Mouse (Mus musculus): ENCODE measurements around the gene Stk39. TPM values are rescaled to one million over a fixed set of nuclear protein-coding genes. Genes with fewer than 3 reads are reported as not detected.
A peak's percentile ranks its signal among the peaks of the same experiment; 100 is the strongest.

Gene Stk39
- polyA plus RNA-seq (2014; fragmentation: Nextera tagmentation; extraction: Ambion mirVana) = 29.3 and 39.0 TPM in 2 replicates

DNA sequence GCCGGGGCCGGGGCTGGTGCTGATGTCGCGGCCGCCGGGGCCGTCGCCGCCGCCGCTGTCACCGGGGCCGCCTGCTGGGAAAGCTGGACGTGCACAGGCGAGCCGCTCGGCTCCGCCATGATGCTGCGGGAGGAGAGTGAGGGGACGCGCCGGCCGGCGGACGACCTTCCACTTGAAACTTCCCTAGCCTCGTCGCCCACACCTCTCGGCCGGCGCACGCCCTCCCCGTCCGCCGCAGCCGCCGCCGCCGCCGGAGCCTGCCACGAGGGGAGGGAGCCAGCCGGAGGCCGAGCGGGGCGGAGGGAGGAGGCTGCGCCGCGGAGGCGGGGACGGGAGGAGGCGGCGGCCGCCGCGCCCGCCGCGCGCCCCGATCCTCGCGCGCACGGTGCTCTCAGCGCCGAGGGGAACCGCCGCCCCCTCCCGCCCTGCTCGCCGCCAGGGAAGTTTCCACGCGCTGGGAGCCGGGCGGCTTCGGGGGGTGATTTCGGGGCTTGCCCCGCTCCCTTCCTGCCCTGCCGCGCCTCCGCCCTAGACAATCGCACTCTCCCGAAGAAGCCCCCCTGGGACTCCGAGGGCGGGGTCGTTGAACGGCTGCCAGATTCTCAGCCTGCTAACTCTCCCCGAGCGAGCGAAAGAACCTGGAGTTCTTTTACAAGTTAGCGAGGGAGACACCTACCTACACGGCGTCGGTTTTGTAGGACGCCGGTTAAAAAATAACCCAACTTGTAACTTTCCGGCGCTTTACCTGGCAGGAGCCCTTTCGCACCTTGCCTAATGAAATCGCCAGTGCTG, at the start of gene Stk39:
TSS of gene Stk39 (minus strand) at position 510 of the 792 bp plus-strand sequence.
- Histone ChIP-seq H3K36me3 (ENCODE audit: control insufficient read depth, insufficient read depth, low read length) (no peaks in the 10 kb centered on the region), H3K4me1 (ENCODE audit: control insufficient read depth, insufficient read depth, low read length) (peaks cover 18% of the 10 kb centered on the region), H3K27ac (replicated peaks; ENCODE audit: low read depth, low read length) (peak within 1 kb of the TSS; percentile 93), H3K4me2 (ENCODE audit: low read length) (peak within 1 kb of the TSS; percentile 85), H3K9ac (replicated peaks; ENCODE audit: low read length) (peak within 1 kb of the TSS; percentile 92), H3K27me3 (ENCODE audit: control insufficient read depth, insufficient read depth, low read length) (no peaks in the 10 kb centered on the region), H3K4me3 (replicated peaks; ENCODE audit: low read depth, low read length) (peak within 1 kb of the TSS; percentile 84), H3K9me3 (ENCODE audit: control insufficient read depth, low read length) (no peaks in the 10 kb centered on the region)
- under 1% methylated on average over 94 of the region's 99 CpGs for WGBS
- DNase-seq = peak; percentile 93
- peak; percentile 88 for ATAC-seq (ENCODE audit: low FRiP score, low TSS enrichment)

DNA sequence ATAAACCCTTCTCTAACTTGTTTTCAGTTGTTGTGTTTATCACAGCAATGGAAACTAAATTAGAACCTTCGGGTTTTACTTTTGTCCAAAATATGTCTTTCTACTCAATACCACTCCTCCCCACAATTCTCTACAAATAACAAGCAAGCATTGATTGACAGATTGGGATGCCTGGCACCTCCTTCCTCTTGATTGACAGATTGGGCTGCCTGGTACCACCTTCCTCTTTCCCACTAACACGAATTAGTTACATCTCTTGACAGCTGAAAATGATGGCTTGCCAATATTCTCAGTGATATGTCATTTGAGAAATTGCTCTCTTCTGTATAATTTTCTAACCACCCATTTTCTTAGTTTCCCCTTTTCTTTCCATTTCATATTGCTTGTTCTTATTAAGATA, 43.3 kb upstream of the Stk39 start:
- Histone ChIP-seq H3K36me3 (ENCODE audit: control insufficient read depth, insufficient read depth, low read length) (no peaks in the 10 kb centered on the region), H3K4me1 (ENCODE audit: control insufficient read depth, insufficient read depth, low read length) (no peaks in the 10 kb centered on the region), H3K27me3 (ENCODE audit: control insufficient read depth, insufficient read depth, low read length) (no peaks in the 10 kb centered on the region), H3K9me3 (ENCODE audit: control insufficient read depth, low read length) (no peaks in the 10 kb centered on the region), H3K9ac (replicated peaks; ENCODE audit: low read length) (no peak overlapping the region), H3K4me3 (replicated peaks; ENCODE audit: low read depth, low read length) (no peak overlapping the region), H3K4me2 (ENCODE audit: low read length) (no peak overlapping the region), H3K27ac (replicated peaks; ENCODE audit: low read depth, low read length) (no peak overlapping the region)
- WGBS = 75% methylated on average over 2 of the region's 2 CpGs
- no peak for DNase-seq
- no peak for ATAC-seq (ENCODE audit: low FRiP score, low TSS enrichment)

DNA sequence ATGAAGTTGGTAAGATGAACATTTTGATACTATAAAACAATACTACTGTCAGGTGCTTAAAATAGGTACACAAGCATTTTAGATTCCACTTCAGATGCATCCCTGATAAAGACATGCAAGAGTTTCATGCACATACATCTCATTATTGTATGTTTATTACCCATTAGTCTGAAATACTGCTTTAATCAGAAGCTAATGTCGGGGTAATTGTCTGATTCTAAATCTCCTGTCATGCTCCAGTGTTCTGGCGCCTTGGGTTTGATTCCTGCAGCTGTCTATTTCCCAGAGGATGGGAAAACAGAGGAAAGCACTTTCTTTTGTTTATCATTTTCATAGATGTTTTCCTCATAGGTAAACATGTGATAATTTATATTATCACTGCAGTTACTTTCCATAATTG, 31.1 kb upstream of the Stk39 start:
- Histone ChIP-seq H3K4me3 (replicated peaks; ENCODE audit: low read depth, low read length) (no peak overlapping the region), H3K4me2 (ENCODE audit: low read length) (no peak overlapping the region), H3K9me3 (ENCODE audit: control insufficient read depth, low read length) (no peaks in the 10 kb centered on the region), H3K9ac (replicated peaks; ENCODE audit: low read length) (no peak overlapping the region), H3K27me3 (ENCODE audit: control insufficient read depth, insufficient read depth, low read length) (no peaks in the 10 kb centered on the region), H3K36me3 (ENCODE audit: control insufficient read depth, insufficient read depth, low read length) (no peaks in the 10 kb centered on the region), H3K27ac (replicated peaks; ENCODE audit: low read depth, low read length) (no peak overlapping the region), H3K4me1 (ENCODE audit: control insufficient read depth, insufficient read depth, low read length) (peaks cover 8% of the 10 kb centered on the region; the same call in 1 of the 2 replicates)
- 24% methylated on average over 2 of the region's 2 CpGs for WGBS
- ATAC-seq (ENCODE audit: low FRiP score, low TSS enrichment) (no peak), DNase-seq (peak; percentile 11)

DNA sequence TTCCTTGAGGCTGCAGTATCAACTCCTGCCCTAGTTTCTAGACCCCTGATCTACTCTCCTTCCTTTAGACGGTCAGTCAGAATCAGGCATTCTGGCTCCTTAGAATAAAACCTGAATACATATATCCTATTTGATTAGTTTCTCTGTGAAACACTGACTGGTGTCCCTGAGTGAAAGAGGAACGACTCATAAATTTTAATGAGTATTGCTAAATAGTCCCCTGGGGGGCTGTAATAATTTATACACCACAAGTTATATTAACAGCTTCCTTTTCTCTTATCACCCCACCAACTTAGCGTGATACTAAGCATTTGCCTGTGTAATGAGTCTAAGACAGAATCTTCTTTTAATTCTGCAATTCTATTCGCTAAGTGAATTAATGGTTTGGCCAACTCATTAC, 30.7 kb upstream of the Stk39 start:
- DNase-seq = peak; percentile 66
- no peak overlapping the region for H3K27ac ChIP-seq (replicated peaks; ENCODE audit: low read depth, low read length)

DNA sequence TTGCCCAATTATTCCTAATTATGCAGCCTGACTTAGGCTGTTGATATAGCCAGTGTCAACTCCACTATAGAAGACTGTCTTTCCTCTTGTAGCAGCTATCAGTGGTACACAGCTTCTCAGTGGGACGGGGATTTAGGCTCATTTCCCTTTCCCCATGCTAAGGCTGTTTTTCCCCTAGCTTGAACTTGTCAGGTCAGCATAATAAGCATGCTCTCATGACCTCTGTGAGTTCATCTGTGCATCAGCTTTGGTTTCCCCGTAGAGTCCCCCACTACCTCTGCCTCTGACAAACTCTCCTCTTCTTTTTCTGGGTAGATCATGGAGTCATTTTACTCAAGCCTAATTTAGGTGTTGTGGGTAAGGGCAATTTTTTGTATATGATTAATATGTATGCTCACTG, 30.2 kb upstream of the Stk39 start:
- ATAC-seq (ENCODE audit: low FRiP score, low TSS enrichment) = no peak; the same call in 1 of the 2 replicates
- DNase-seq = peak; percentile 7
- 21% methylated on average over 2 of the region's 2 CpGs for WGBS
- Histone ChIP-seq H3K9me3 (ENCODE audit: control insufficient read depth, low read length) (no peaks in the 10 kb centered on the region), H3K4me2 (ENCODE audit: low read length) (no peak overlapping the region), H3K36me3 (ENCODE audit: control insufficient read depth, insufficient read depth, low read length) (no peaks in the 10 kb centered on the region), H3K4me1 (ENCODE audit: control insufficient read depth, insufficient read depth, low read length) (peaks cover 8% of the 10 kb centered on the region; the same call in 1 of the 2 replicates), H3K4me3 (replicated peaks; ENCODE audit: low read depth, low read length) (no peak overlapping the region), H3K27ac (replicated peaks; ENCODE audit: low read depth, low read length) (no peak overlapping the region), H3K9ac (replicated peaks; ENCODE audit: low read length) (no peak overlapping the region), H3K27me3 (ENCODE audit: control insufficient read depth, insufficient read depth, low read length) (no peaks in the 10 kb centered on the region)

More for the DNA sequence above, 30.7 kb upstream of the Stk39 start:
- 24% methylated on average over 4 of the region's 4 CpGs for WGBS
- Histone ChIP-seq H3K4me3 (replicated peaks; ENCODE audit: low read depth, low read length) (no peak overlapping the region), H3K36me3 (ENCODE audit: control insufficient read depth, insufficient read depth, low read length) (no peaks in the 10 kb centered on the region), H3K27me3 (ENCODE audit: control insufficient read depth, insufficient read depth, low read length) (no peaks in the 10 kb centered on the region), H3K4me1 (ENCODE audit: control insufficient read depth, insufficient read depth, low read length) (peaks cover 8% of the 10 kb centered on the region; the same call in 1 of the 2 replicates), H3K9ac (replicated peaks; ENCODE audit: low read length) (no peak overlapping the region), H3K4me2 (ENCODE audit: low read length) (no peak overlapping the region), H3K9me3 (ENCODE audit: control insufficient read depth, low read length) (no peaks in the 10 kb centered on the region)
- ATAC-seq (ENCODE audit: low FRiP score, low TSS enrichment) = no peak

DNA sequence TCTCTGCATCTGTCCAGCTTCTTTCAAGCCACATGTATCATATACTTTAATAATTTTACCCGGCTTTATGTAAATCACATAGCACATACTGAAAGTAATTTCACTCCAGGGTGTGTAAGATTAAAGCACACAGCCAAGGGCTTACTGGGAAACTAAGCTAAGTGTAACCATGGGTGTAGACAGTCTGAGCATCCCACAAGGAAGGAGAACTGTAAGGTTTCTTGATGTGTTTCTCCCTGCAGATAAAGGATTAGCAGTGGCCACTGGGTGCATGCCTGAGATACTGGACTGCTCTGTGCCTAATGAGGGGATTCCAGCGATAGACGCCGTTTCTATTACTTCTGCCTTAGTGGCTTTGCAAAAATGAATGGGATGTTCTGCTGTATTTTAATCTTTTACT, 14.2 kb upstream of the Stk39 start:
- no peak overlapping the region for H3K4me3 ChIP-seq (replicated peaks; ENCODE audit: low read depth, low read length)
- DNase-seq (no peak), ATAC-seq (ENCODE audit: low FRiP score, low TSS enrichment) (no peak)
- H3K27me3 ChIP-seq (ENCODE audit: control insufficient read depth, insufficient read depth, low read length) = no peaks in the 10 kb centered on the region
- no peak overlapping the region for H3K4me2 ChIP-seq (ENCODE audit: low read length)
- no peaks in the 10 kb centered on the region for H3K9me3 ChIP-seq (ENCODE audit: control insufficient read depth, low read length)
- 67% methylated on average over 4 of the region's 4 CpGs for WGBS
- no peaks in the 10 kb centered on the region for H3K4me1 ChIP-seq (ENCODE audit: control insufficient read depth, insufficient read depth, low read length)
- no peaks in the 10 kb centered on the region for H3K36me3 ChIP-seq (ENCODE audit: control insufficient read depth, insufficient read depth, low read length)
- H3K9ac ChIP-seq (replicated peaks; ENCODE audit: low read length) = no peak overlapping the region
- H3K27ac ChIP-seq (replicated peaks; ENCODE audit: low read depth, low read length) = no peak overlapping the region

DNA sequence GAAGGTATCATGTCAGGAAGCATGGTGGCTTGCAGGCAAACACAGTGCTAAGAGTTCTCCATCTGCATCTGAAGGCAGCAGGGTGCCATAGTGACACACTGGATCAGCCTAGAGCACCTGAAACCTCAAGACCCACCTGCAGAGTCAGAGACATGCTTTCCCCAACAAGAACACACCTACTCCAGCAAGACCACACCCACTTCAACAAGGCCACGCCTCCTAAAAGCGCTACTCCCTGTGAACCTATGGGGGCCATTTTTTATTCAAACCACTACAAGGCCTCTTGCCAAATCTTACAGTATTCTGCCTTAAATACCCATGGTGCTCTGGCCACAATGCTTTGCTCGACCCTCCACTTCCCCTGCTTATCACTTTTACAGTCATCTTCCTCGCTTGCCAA, 13.1 kb upstream of the Stk39 start:
- Histone ChIP-seq H3K9me3 (ENCODE audit: control insufficient read depth, low read length) (no peaks in the 10 kb centered on the region), H3K36me3 (ENCODE audit: control insufficient read depth, insufficient read depth, low read length) (no peaks in the 10 kb centered on the region), H3K4me3 (replicated peaks; ENCODE audit: low read depth, low read length) (no peak overlapping the region), H3K4me2 (ENCODE audit: low read length) (no peak overlapping the region), H3K9ac (replicated peaks; ENCODE audit: low read length) (no peak overlapping the region), H3K4me1 (ENCODE audit: control insufficient read depth, insufficient read depth, low read length) (no peaks in the 10 kb centered on the region), H3K27ac (replicated peaks; ENCODE audit: low read depth, low read length) (no peak overlapping the region), H3K27me3 (ENCODE audit: control insufficient read depth, insufficient read depth, low read length) (no peaks in the 10 kb centered on the region)
- 59% methylated on average over 4 of the region's 4 CpGs for WGBS
- ATAC-seq (ENCODE audit: low FRiP score, low TSS enrichment) (no peak), DNase-seq (no peak)

DNA sequence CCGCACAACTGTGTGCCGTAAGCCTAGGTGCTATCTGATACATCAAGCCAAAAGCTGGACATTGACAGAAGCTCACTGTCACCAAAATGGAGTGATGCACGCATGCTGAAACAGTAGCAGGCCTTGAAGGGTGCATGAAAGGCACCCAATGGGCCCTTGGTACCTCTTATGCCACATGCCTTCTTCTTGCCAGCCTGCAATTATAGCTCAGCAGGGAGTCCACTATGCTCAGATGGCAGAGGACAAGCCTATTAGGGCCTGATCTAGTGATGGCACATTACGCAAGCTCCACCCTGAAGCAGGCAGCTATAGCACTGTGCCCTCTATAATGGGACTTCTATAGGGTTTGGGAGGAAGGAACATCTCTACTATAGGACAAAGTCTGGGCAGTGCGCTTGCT, 10.8 kb upstream of the Stk39 start:
- no peaks in the 10 kb centered on the region for H3K36me3 ChIP-seq (ENCODE audit: control insufficient read depth, insufficient read depth, low read length)
- H3K4me1 ChIP-seq (ENCODE audit: control insufficient read depth, insufficient read depth, low read length) = no peaks in the 10 kb centered on the region
- 96% methylated on average over 5 of the region's 5 CpGs for WGBS
- H3K27ac ChIP-seq (replicated peaks; ENCODE audit: low read depth, low read length) = no peak overlapping the region
- H3K4me3 ChIP-seq (replicated peaks; ENCODE audit: low read depth, low read length) = no peak overlapping the region
- H3K4me2 ChIP-seq (ENCODE audit: low read length) = no peak overlapping the region
- H3K27me3 ChIP-seq (ENCODE audit: control insufficient read depth, insufficient read depth, low read length) = no peaks in the 10 kb centered on the region
- H3K9ac ChIP-seq (replicated peaks; ENCODE audit: low read length) = no peak overlapping the region
- DNase-seq (no peak), ATAC-seq (ENCODE audit: low FRiP score, low TSS enrichment) (no peak)
- H3K9me3 ChIP-seq (ENCODE audit: control insufficient read depth, low read length) = no peaks in the 10 kb centered on the region

DNA sequence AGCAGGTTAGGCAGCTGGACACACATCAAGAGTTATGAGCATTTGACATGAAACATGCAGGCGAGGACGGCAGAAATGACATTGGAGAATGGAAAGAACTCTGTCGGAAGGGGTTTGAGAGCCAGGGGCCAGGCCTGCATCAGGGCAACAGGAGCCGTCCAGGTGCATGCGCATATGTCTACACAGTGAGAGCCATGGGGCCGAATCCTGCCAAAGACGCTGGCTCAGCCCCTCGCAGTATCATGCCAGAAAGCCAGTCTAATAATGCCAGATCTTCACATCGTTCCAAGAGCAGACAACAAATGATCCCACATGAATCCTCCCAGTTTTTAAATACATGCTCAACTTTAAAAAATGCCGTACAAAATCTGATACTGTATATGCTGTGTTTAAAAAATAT, 7.8 kb upstream of the Stk39 start:
- no peaks in the 10 kb centered on the region for H3K4me1 ChIP-seq (ENCODE audit: control insufficient read depth, insufficient read depth, low read length)
- H3K9ac ChIP-seq (replicated peaks; ENCODE audit: low read length) = no peak overlapping the region
- no peak overlapping the region for H3K27ac ChIP-seq (replicated peaks; ENCODE audit: low read depth, low read length)
- DNase-seq = no peak
- no peak for ATAC-seq (ENCODE audit: low FRiP score, low TSS enrichment)
- no peak overlapping the region for H3K4me2 ChIP-seq (ENCODE audit: low read length)
- no peak overlapping the region for H3K4me3 ChIP-seq (replicated peaks; ENCODE audit: low read depth, low read length)
- H3K36me3 ChIP-seq (ENCODE audit: control insufficient read depth, insufficient read depth, low read length) = no peaks in the 10 kb centered on the region
- 88% methylated on average over 10 of the region's 10 CpGs for WGBS
- H3K27me3 ChIP-seq (ENCODE audit: control insufficient read depth, insufficient read depth, low read length) = no peaks in the 10 kb centered on the region
- H3K9me3 ChIP-seq (ENCODE audit: control insufficient read depth, low read length) = no peaks in the 10 kb centered on the region

Measured in midbrain, embryonic 14.5 days (tissue).